ENCODE assay signal across 9 mouse cellular contexts in genomic region chr14:54427696-54428095, GRCm38 (mm10). TPM values are rescaled to one million over a fixed set of nuclear protein-coding genes. Genes with fewer than 3 reads are reported as not detected.
DNase-seq lines count a peak whose midpoint lies in the region; ATAC-seq and TF ChIP-seq lines count a peak whose summit lies in the region.
"Had no signal": no experiment of that assay in that cellular context is flagged by ENCODE, and none has a peak within 500 bp of the region (broad histone marks: within the 10 kb centered on the region; RNA-seq: fewer than 3 reads in every experiment).

No protein-coding gene starts in this region.

- H3K9ac ChIP-seq in kidney, embryonic 14.5 days (ENCODE audit: low read depth, low read length), result peak overlapping the region; percentile 72; the same call in 1 of the 2 replicates
- no peak overlapping the region for H3K9ac ChIP-seq in embryonic facial prominence, embryonic 13.5 days
- H3K9ac ChIP-seq in intestine, embryonic 15.5 days, result no peak overlapping the region
- no peak overlapping the region for H3K9ac ChIP-seq in midbrain, postnatal 0 days (replicated peaks; ENCODE audit: low read length, poor library complexity, severe bottlenecking)

- no peak for ATAC-seq in kidney, embryonic 14.5 days (ENCODE audit: low FRiP score, low TSS enrichment)
- ATAC-seq in embryonic facial prominence, embryonic 13.5 days (ENCODE audit: insufficient number of reproducible peaks, insufficient read depth, low FRiP score, low TSS enrichment, low read depth), result no peak
- no peak for ATAC-seq in intestine, embryonic 15.5 days
- no peak for ATAC-seq in midbrain, postnatal 0 days (ENCODE audit: low FRiP score)

- H3K4me1 ChIP-seq in kidney, embryonic 14.5 days (ENCODE audit: control insufficient read depth, insufficient read depth, low read length), result peaks cover 28% of the 10 kb centered on the region
- H3K4me1 ChIP-seq in embryonic facial prominence, embryonic 13.5 days, result peaks cover 19% of the 10 kb centered on the region
- peaks cover 21% of the 10 kb centered on the region for H3K4me1 ChIP-seq in intestine, embryonic 15.5 days (replicated peaks)
- H3K4me1 ChIP-seq in midbrain, postnatal 0 days (ENCODE audit: insufficient read depth, low read length), result peaks cover 5% of the 10 kb centered on the region; the same call in 1 of the 2 replicates

- no peak for TF ChIP-seq CTCF in midbrain, postnatal 0 days (IDR thresholded peaks at IDR 0.05)

- H3K9me3 ChIP-seq in kidney, embryonic 14.5 days (ENCODE audit: control insufficient read depth, low read length), result no peaks in the 10 kb centered on the region
- H3K9me3 ChIP-seq in embryonic facial prominence, embryonic 13.5 days, result 0 out of 2 replicates have a peak, but pooled peaks cover 3% of the 10 kb centered on the region
- no peaks in the 10 kb centered on the region for H3K9me3 ChIP-seq in intestine, embryonic 15.5 days
- H3K9me3 ChIP-seq in midbrain, postnatal 0 days (ENCODE audit: low read length), result no peaks in the 10 kb centered on the region

- no peaks in the 10 kb centered on the region for H3K27me3 ChIP-seq in kidney, embryonic 14.5 days (ENCODE audit: control insufficient read depth, insufficient read depth, low read length)
- no peaks in the 10 kb centered on the region for H3K27me3 ChIP-seq in embryonic facial prominence, embryonic 13.5 days
- H3K27me3 ChIP-seq in intestine, embryonic 15.5 days (replicated peaks), result no peaks in the 10 kb centered on the region
- H3K27me3 ChIP-seq in midbrain, postnatal 0 days (ENCODE audit: insufficient read depth, low read length), result no peaks in the 10 kb centered on the region

- H3K4me3 ChIP-seq in kidney, embryonic 14.5 days (ENCODE audit: low read length), result peak overlapping the region; percentile 67; the same call in 1 of the 2 replicates
- peak overlapping the region; percentile 88 for H3K4me3 ChIP-seq in embryonic facial prominence, embryonic 13.5 days
- peak overlapping the region; percentile 91; the same call in 1 of the 2 replicates for H3K4me3 ChIP-seq in intestine, embryonic 15.5 days (replicated peaks)
- peak overlapping the region; percentile 93 for H3K4me3 ChIP-seq in midbrain, postnatal 0 days (ENCODE audit: low read depth, low read length)

- DNase-seq in kidney, postnatal 4 days, result no peak
- no peak for DNase-seq in midbrain, postnatal 0 days (ENCODE audit: low spot score)
- DNase-seq in MN1 (ENCODE audit: low spot score), result no peak
- no peak for DNase-seq in cerebellum, adult 18-20 months
- no peak for DNase-seq in layer of hippocampus, adult 18-20 months (ENCODE audit: low spot score in 2 of 2)
- DNase-seq: spleen, adult 18-20 months had no signal

- H3K36me3 ChIP-seq in kidney, embryonic 14.5 days (ENCODE audit: control insufficient read depth, insufficient read depth, low read length), result peaks cover 16% of the 10 kb centered on the region
- peaks cover 9% of the 10 kb centered on the region for H3K36me3 ChIP-seq in embryonic facial prominence, embryonic 13.5 days
- H3K36me3 ChIP-seq in intestine, embryonic 15.5 days, result peaks cover 2% of the 10 kb centered on the region; the same call in 1 of the 2 replicates
- peaks cover 5% of the 10 kb centered on the region; the same call in 1 of the 2 replicates for H3K36me3 ChIP-seq in midbrain, postnatal 0 days (ENCODE audit: insufficient read depth, low read length)

- H3K27ac ChIP-seq in kidney, embryonic 14.5 days (ENCODE audit: low read depth, low read length), result no peak overlapping the region
- H3K27ac ChIP-seq in embryonic facial prominence, embryonic 13.5 days, result no peak overlapping the region
- no peak overlapping the region for H3K27ac ChIP-seq in intestine, embryonic 15.5 days
- H3K27ac ChIP-seq in midbrain, postnatal 0 days (ENCODE audit: low read depth, low read length), result no peak overlapping the region

- peak overlapping the region; percentile 54 for H3K4me2 ChIP-seq in kidney, embryonic 14.5 days (replicated peaks; ENCODE audit: low read depth, low read length)
- peak overlapping the region; percentile 62 for H3K4me2 ChIP-seq in embryonic facial prominence, embryonic 13.5 days
- peak overlapping the region; percentile 62 for H3K4me2 ChIP-seq in intestine, embryonic 15.5 days (replicated peaks)
- peak overlapping the region; percentile 71 for H3K4me2 ChIP-seq in midbrain, postnatal 0 days (ENCODE audit: low read depth, low read length, poor library complexity, severe bottlenecking)

- 94% methylated on average over 7 of the region's 7 CpGs for WGBS in kidney, embryonic 14.5 days
- WGBS in embryonic facial prominence, embryonic 13.5 days, result 88% methylated on average over 7 of the region's 7 CpGs
- 90% methylated on average over 7 of the region's 7 CpGs for WGBS in intestine, embryonic 15.5 days
- WGBS in midbrain, postnatal 0 days, result 91% methylated on average over 7 of the region's 7 CpGs

RNA-seq across cellular contexts. Expression of gene Mrpl52, which starts 1.0 kb away (rescaled TPM):
- 269 and 360 TPM in 2 replicates for polyA plus RNA-seq in kidney, embryonic 14.5 days (2014; fragmentation: Nextera tagmentation; extraction: Ambion mirVana)
- 203 and 286 TPM in 2 replicates for polyA plus RNA-seq in embryonic facial prominence, embryonic 13.5 days (2015; fragmentation: Nextera tagmentation; extraction: Ambion mirVana)
- 270 and 308 TPM in 2 replicates for polyA plus RNA-seq in intestine, embryonic 15.5 days (2015; fragmentation: Nextera tagmentation; extraction: Ambion mirVana)
- total RNA-seq in midbrain, postnatal 0 days (2014; rRNA removed), result 98.6 and 104 TPM in 2 replicates
- 296 and 303 TPM in 2 replicates for polyA plus RNA-seq in midbrain, postnatal 0 days (2015; fragmentation: Nextera tagmentation; extraction: Ambion mirVana)
- total RNA-seq in layer of hippocampus, adult 18-20 months (2021), result 100 to 1,000 TPM in 1 of 2 experiments, 10 to 100 TPM in 1; 94.8 to 109 TPM

RNA-seq across cellular contexts. Expression of gene Mmp14, which starts 3.7 kb away (rescaled TPM):
- 101 and 167 TPM in 2 replicates for polyA plus RNA-seq in kidney, embryonic 14.5 days (2014; fragmentation: Nextera tagmentation; extraction: Ambion mirVana)
- polyA plus RNA-seq in embryonic facial prominence, embryonic 13.5 days (2015; fragmentation: Nextera tagmentation; extraction: Ambion mirVana), result 202 and 208 TPM in 2 replicates
- polyA plus RNA-seq in intestine, embryonic 15.5 days (2015; fragmentation: Nextera tagmentation; extraction: Ambion mirVana), result 110 and 112 TPM in 2 replicates
- 46.4 and 48.9 TPM in 2 replicates for total RNA-seq in midbrain, postnatal 0 days (2014; rRNA removed)
- polyA plus RNA-seq in midbrain, postnatal 0 days (2015; fragmentation: Nextera tagmentation; extraction: Ambion mirVana), result 40.6 and 41.8 TPM in 2 replicates
- total RNA-seq in layer of hippocampus, adult 18-20 months (2021), result 10 to 100 TPM; 15.0 to 15.2 TPM

RNA-seq across cellular contexts. Expression of gene Slc7a7, which starts 10.1 kb away (rescaled TPM):
- 6.9 and 9.6 TPM in 2 replicates for polyA plus RNA-seq in kidney, embryonic 14.5 days (2014; fragmentation: Nextera tagmentation; extraction: Ambion mirVana)
- 4.5 and 6.2 TPM in 2 replicates for polyA plus RNA-seq in embryonic facial prominence, embryonic 13.5 days (2015; fragmentation: Nextera tagmentation; extraction: Ambion mirVana)
- polyA plus RNA-seq in intestine, embryonic 15.5 days (2015; fragmentation: Nextera tagmentation; extraction: Ambion mirVana), result 51.0 and 56.3 TPM in 2 replicates
- 3.9 and 7.7 TPM in 2 replicates for total RNA-seq in midbrain, postnatal 0 days (2014; rRNA removed)
- polyA plus RNA-seq in midbrain, postnatal 0 days (2015; fragmentation: Nextera tagmentation; extraction: Ambion mirVana), result 2.4 and 2.9 TPM in 2 replicates
- 1 to 10 TPM; 1.5 to 2.2 TPM for total RNA-seq in layer of hippocampus, adult 18-20 months (2021)

RNA-seq across cellular contexts. Expression of gene Lrp10, which starts 36.2 kb away (rescaled TPM):
- polyA plus RNA-seq in kidney, embryonic 14.5 days (2014; fragmentation: Nextera tagmentation; extraction: Ambion mirVana), result 32.0 and 47.0 TPM in 2 replicates
- 29.7 and 33.1 TPM in 2 replicates for polyA plus RNA-seq in embryonic facial prominence, embryonic 13.5 days (2015; fragmentation: Nextera tagmentation; extraction: Ambion mirVana)
- 57.2 and 60.6 TPM in 2 replicates for polyA plus RNA-seq in intestine, embryonic 15.5 days (2015; fragmentation: Nextera tagmentation; extraction: Ambion mirVana)
- 40.2 and 42.1 TPM in 2 replicates for total RNA-seq in midbrain, postnatal 0 days (2014; rRNA removed)
- polyA plus RNA-seq in midbrain, postnatal 0 days (2015; fragmentation: Nextera tagmentation; extraction: Ambion mirVana), result 29.7 and 31.9 TPM in 2 replicates
- total RNA-seq in layer of hippocampus, adult 18-20 months (2021), result 10 to 100 TPM; 33.8 to 34.6 TPM

RNA-seq across cellular contexts. Expression of gene Rem2, which starts 48.2 kb away (rescaled TPM):
- polyA plus RNA-seq in kidney, embryonic 14.5 days (2014; fragmentation: Nextera tagmentation; extraction: Ambion mirVana), result 6.1 and 6.9 TPM in 2 replicates
- 2.1 and 3.6 TPM in 2 replicates for polyA plus RNA-seq in embryonic facial prominence, embryonic 13.5 days (2015; fragmentation: Nextera tagmentation; extraction: Ambion mirVana)
- 1.6 and 1.9 TPM in 2 replicates for polyA plus RNA-seq in intestine, embryonic 15.5 days (2015; fragmentation: Nextera tagmentation; extraction: Ambion mirVana)
- 35.6 and 47.4 TPM in 2 replicates for total RNA-seq in midbrain, postnatal 0 days (2014; rRNA removed)
- 33.0 and 34.0 TPM in 2 replicates for polyA plus RNA-seq in midbrain, postnatal 0 days (2015; fragmentation: Nextera tagmentation; extraction: Ambion mirVana)
- total RNA-seq in layer of hippocampus, adult 18-20 months (2021), result 10 to 100 TPM; 21.0 to 23.1 TPM
